Mouse (Mus musculus) stomach, postnatal 0 days (tissue): Measurements from ENCODE around the gene Map2k6.

Source experiments
- CTCF ChIP-seq: IDR thresholded peaks from 2 replicates; pipeline ENCODE4 v1.5.1; 2016; ENCODE audit warnings: antibody characterized with exemption, low read depth, mild to moderate bottlenecking, moderate library complexity
- EP300 ChIP-seq: optimal IDR thresholded peaks from 2 replicates; pipeline ENCODE3; 2016; ENCODE audit warnings: antibody characterized with exemption

DNA sequence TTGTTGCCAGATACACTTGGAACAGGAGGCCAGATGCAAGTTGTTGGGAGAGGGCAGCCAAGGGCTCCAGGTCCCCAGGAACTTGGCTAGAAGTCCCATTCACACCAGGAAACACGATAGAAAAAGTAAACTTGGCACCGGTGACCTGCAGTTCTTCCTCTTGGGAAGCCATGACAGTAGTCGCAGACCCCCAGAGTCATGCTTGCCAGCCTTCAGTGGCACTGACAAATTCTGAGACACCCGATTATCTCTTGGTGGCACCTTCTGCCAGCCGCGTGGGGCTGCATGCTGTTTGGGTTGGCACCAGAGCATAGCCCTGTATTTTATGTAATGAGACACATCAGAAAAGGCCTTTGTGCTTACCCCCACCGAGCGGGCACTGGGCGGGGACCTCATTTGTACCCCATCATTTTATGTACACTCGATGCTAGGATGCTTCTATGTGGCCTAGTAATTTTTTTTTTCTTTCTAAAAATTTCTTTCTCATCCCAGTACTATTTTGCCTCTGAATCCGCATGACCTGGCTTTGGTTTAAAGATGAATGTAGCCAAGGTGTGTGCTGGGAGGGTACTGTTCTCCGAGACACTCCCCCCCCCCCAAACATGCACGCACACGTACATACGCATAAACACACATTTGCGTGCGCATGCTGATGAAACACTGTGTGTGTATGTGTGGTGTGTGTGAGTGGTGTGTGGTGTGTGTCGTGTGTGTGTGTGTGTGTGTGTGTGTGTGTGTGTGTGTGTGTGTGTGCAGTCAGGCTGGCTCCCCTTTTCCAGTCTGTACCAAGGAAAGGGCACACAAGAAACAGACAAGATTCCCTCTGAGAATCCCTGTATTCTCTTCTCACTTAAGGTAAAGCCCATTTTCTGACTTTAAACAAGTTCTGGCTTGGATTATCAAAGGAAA, 79.3 kb downstream of the Map2k6 start:
- TF ChIP-seq EP300 (no peak), CTCF (no peak)
